Mouse (Mus musculus): ENCODE measurements around the gene Mta2. TPM values are rescaled to one million over a fixed set of nuclear protein-coding genes. Genes with fewer than 3 reads are reported as not detected.
A peak's percentile ranks its signal among the peaks of the same experiment; 100 is the strongest.

The Mta2 gene
- polyA plus RNA-seq, 1 experiment from 2014 or later = 81.8 TPM

- H3K9me3 ChIP-seq (ENCODE audit: low read length) = no peaks in the 10 kb centered on the region
- peaks cover 4% of the 10 kb centered on the region; the same call in 1 of the 2 replicates for H3K36me3 ChIP-seq (ENCODE audit: insufficient read depth, low read length)
- no peaks in the 10 kb centered on the region for H3K27me3 ChIP-seq (replicated peaks; ENCODE audit: insufficient read depth, low read length)
- peak overlapping the region; percentile 81 for H3K27ac ChIP-seq (ENCODE audit: low read length)
- no peak overlapping the region for H3K4me3 ChIP-seq (ENCODE audit: low read depth, low read length)
- TF ChIP-seq CTCF (IDR thresholded peaks at IDR 0.05) (no peak), EP300 (IDR thresholded peaks at IDR 0.05) (no peak)
- ATAC-seq (no peak), DNase-seq (ENCODE audit: low spot score) (peak; percentile 39)
- no peak overlapping the region for H3K4me2 ChIP-seq (replicated peaks; ENCODE audit: low read depth, low read length)
- WGBS = 49% methylated on average over 2 of the region's 2 CpGs
- peaks cover 39% of the 10 kb centered on the region for H3K4me1 ChIP-seq (ENCODE audit: insufficient read depth, low read depth, low read length)
- H3K9ac ChIP-seq (replicated peaks; ENCODE audit: low read depth) = no peak overlapping the region
Observed at GRCm38 (mm10) chr19:8981450-8982168, 39.9 kb downstream of the Mta2 start.

GRCm38 (mm10) chr19:8982303-8983149 is 40.9 kb downstream of the Mta2 start:
- DNase-seq (ENCODE audit: low spot score) = peak; percentile 84

GRCm38 (mm10) chr19:8983150-8983650 is 41.5 kb downstream of the Mta2 start:
- no peak overlapping the region for H3K9ac ChIP-seq (replicated peaks; ENCODE audit: low read depth)
- no peak overlapping the region for H3K4me3 ChIP-seq (ENCODE audit: low read depth, low read length)
- ATAC-seq (peak; percentile 87), DNase-seq (ENCODE audit: low spot score) (peak; percentile 95)
- peaks cover 2% of the 10 kb centered on the region; the same call in 1 of the 2 replicates for H3K36me3 ChIP-seq (ENCODE audit: insufficient read depth, low read length)
- H3K4me1 ChIP-seq (ENCODE audit: insufficient read depth, low read depth, low read length) = peaks cover 40% of the 10 kb centered on the region
- H3K4me2 ChIP-seq (replicated peaks; ENCODE audit: low read depth, low read length) = no peak overlapping the region
- H3K27me3 ChIP-seq (replicated peaks; ENCODE audit: insufficient read depth, low read length) = no peaks in the 10 kb centered on the region
- peak overlapping the region; percentile 81 for H3K27ac ChIP-seq (ENCODE audit: low read length)
- 11% methylated on average over 4 of the region's 4 CpGs for WGBS
- TF ChIP-seq CTCF (IDR thresholded peaks at IDR 0.05) = no peak
- TF ChIP-seq EP300 (IDR thresholded peaks at IDR 0.05) = peak; percentile 64
- no peaks in the 10 kb centered on the region for H3K9me3 ChIP-seq (ENCODE audit: low read length)

More at GRCm38 (mm10) chr19:8982303-8983149, 40.9 kb downstream of the Mta2 start:
- Histone ChIP-seq H3K4me3 (ENCODE audit: low read depth, low read length) (no peak overlapping the region), H3K9me3 (ENCODE audit: low read length) (no peaks in the 10 kb centered on the region), H3K36me3 (ENCODE audit: insufficient read depth, low read length) (peaks cover 4% of the 10 kb centered on the region; the same call in 1 of the 2 replicates), H3K4me2 (replicated peaks; ENCODE audit: low read depth, low read length) (no peak overlapping the region; the same call in 1 of the 2 replicates), H3K4me1 (ENCODE audit: insufficient read depth, low read depth, low read length) (peaks cover 39% of the 10 kb centered on the region), H3K9ac (replicated peaks; ENCODE audit: low read depth) (no peak overlapping the region), H3K27ac (ENCODE audit: low read length) (peak overlapping the region; percentile 81), H3K27me3 (replicated peaks; ENCODE audit: insufficient read depth, low read length) (no peaks in the 10 kb centered on the region)
- TF ChIP-seq EP300 (IDR thresholded peaks at IDR 0.05) (no peak; the same call in 1 of the 2 replicates), CTCF (IDR thresholded peaks at IDR 0.05) (no peak)
- peak; percentile 68 for ATAC-seq
- 37% methylated on average over 5 of the region's 5 CpGs for WGBS

- no peak overlapping the region for H3K9ac ChIP-seq (replicated peaks; ENCODE audit: low read depth)
- H3K9me3 ChIP-seq (ENCODE audit: low read length) = no peaks in the 10 kb centered on the region
- no peak overlapping the region for H3K4me3 ChIP-seq (ENCODE audit: low read depth, low read length)
- ATAC-seq = peak; percentile 55
- H3K27me3 ChIP-seq (replicated peaks; ENCODE audit: insufficient read depth, low read length) = no peaks in the 10 kb centered on the region
- 11% methylated on average over 7 of the region's 7 CpGs for whole genome bisulfite sequencing
- peak; percentile 97 for DNase-seq (ENCODE audit: low spot score)
- H3K36me3 ChIP-seq (ENCODE audit: insufficient read depth, low read length) = no peaks in the 10 kb centered on the region
- H3K4me1 ChIP-seq (ENCODE audit: insufficient read depth, low read depth, low read length) = peaks cover 44% of the 10 kb centered on the region
- peak; percentile 73 for TF ChIP-seq EP300 (IDR thresholded peaks at IDR 0.05)
- no peak for TF ChIP-seq CTCF (IDR thresholded peaks at IDR 0.05)
- peak overlapping the region; percentile 81 for H3K27ac ChIP-seq (ENCODE audit: low read length)
- H3K4me2 ChIP-seq (replicated peaks; ENCODE audit: low read depth, low read length) = no peak overlapping the region
Observed at GRCm38 (mm10) chr19:8984255-8984868, 42.7 kb downstream of the Mta2 start.

- Histone ChIP-seq H3K4me3 (ENCODE audit: low read depth, low read length) (no peak overlapping the region), H3K9me3 (ENCODE audit: low read length) (no peaks in the 10 kb centered on the region), H3K27me3 (replicated peaks; ENCODE audit: insufficient read depth, low read length) (no peaks in the 10 kb centered on the region), H3K9ac (replicated peaks; ENCODE audit: low read depth) (no peak overlapping the region), H3K4me1 (ENCODE audit: insufficient read depth, low read depth, low read length) (peaks cover 44% of the 10 kb centered on the region), H3K4me2 (replicated peaks; ENCODE audit: low read depth, low read length) (no peak overlapping the region), H3K36me3 (ENCODE audit: insufficient read depth, low read length) (no peaks in the 10 kb centered on the region), H3K27ac (ENCODE audit: low read length) (no peak overlapping the region)
- no peak for TF ChIP-seq EP300 (IDR thresholded peaks at IDR 0.05)
- TF ChIP-seq CTCF (IDR thresholded peaks at IDR 0.05) = no peak
- peak; percentile 70 for DNase-seq (ENCODE audit: low spot score)
- 29% methylated on average over 5 of the region's 5 CpGs for WGBS
- no peak for ATAC-seq
Observed at GRCm38 (mm10) chr19:8985891-8986290, 44.2 kb downstream of the Mta2 start.

Data from lung, postnatal 0 days (tissue).